Mouse (Mus musculus) cerebellum, adult 2 months (tissue): ENCODE measurements at regions not wholly inside any gene's neighbourhood (a gene's known extent, or its start where the extent isn't known, plus 50 kb on each side); places are given as distances from the start of the nearest gene placed in this dataset.

ENCODE experiments used
- CTCF ChIP-seq: fragments of 200-500 bp; IDR thresholded peaks from 2 replicates; pipeline ENCODE4 v1.5.1; 2011; ENCODE audit warnings: low read depth, mild to moderate bottlenecking, control low read depth, low read length, moderate library complexity, borderline replicate concordance; ENCODE audit not compliant: insufficient read depth
- POLR2A ChIP-seq: fragments of 200-500 bp; IDR thresholded peaks from 2 replicates; pipeline ENCODE4 v1.6.1; 2011; ENCODE audit warnings: low read length, control low read depth, borderline replicate concordance; ENCODE audit not compliant: insufficient read depth

DNA sequence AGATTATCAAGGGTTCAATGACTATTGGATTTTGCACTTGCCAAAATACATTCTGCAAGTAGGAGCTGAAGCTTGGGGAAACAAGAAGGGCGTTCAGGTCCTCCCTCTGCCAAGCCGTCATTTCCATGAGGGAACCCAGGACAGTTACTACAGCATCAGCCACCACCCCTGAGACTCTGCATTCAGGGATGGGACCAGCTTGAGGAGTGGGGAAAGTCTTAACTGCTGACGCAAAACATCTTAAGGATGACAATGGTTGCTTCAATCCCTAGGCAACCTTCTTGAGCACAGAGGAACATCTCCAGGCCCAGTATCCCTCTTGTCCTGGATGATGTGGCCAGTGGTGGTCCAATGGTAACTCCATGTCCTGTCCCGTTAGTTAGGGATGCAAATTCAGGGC, 137.2 kb upstream of the Noct start:
- TF ChIP-seq POLR2A: no peak
- no peak for TF ChIP-seq CTCF
